Mouse (Mus musculus): ENCODE results near the gene St3gal5.

DNA sequence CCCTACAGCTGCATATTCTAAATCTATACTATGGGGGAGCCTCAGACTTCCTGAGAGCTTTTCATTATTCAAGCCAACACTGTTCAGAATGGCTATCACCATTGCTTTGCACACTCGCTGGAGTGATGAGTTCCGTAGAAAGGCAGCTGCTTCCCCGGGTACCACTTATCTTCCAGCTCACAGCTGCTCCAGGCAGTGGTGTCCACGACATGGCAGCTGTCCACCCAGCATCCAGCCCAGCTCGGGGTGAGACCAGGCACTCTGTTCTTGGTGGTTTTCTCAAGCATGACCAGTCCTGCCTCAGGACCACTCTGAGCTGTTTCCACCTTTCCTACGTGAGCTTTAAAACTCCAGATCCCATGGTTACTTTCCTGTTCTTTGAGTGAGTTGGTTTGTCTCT, 47.5 kb upstream of the St3gal5 start:
- TF ChIP-seq POLR2A (IDR thresholded peaks at IDR 0.05; ENCODE audit: low read depth, low read length) (no peak), CTCF (conservative IDR thresholded peaks at IDR 0.05; ENCODE audit: insufficient read depth, insufficient read length, low read depth, low read length) (no peak)
